Mouse (Mus musculus) gastrocnemius, adult 8-10 months (tissue): ENCODE measurements around the gene Slc27a1. TPM values are rescaled to one million over a fixed set of nuclear protein-coding genes. Genes with fewer than 3 reads are reported as not detected.

Source experiments
- DNase-seq, 2 experiments: peaks; one replicate each; pipeline ENCODE4 v3.0.0; 2022; ENCODE audit warnings: low spot score in 2 of 2
- total RNA-seq, 4 experiments: library from RNA; stranded (reverse); gene quantifications; 2 replicates each; pipeline ENCODE4 v1.2.4; 2022

Gene Slc27a1
- total RNA-seq, 4 experiments from 2014 or later = 70.7 to 88.1 (median 80.5) TPM

DNA sequence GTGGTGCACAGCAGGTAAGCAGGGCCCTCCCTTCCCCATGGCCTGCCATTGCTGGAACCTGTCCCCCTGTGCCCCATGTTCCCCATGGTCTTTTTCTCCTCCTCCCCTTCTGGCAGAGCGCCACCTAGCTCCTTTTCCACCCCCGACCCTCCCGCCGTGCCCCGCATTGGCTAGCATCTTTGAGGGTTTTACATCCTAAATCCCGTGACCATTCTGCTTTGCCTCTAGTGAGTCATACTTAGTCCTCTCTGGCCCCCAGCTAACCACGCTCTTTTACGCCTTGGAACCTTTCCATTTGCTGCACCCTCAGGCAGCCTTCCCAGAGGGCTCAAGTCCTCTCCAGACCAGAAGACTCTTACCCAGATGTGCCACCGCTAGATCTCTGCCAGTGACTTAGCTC lies 11.5 kb downstream of the Slc27a1 start:
- DNase-seq = no peak

- DNase-seq = no peak
Measured at GRCm38 (mm10) chr8:71586891-71587290, 18.2 kb downstream of the Slc27a1 start.

- no peak for DNase-seq
Measured at GRCm38 (mm10) chr8:71588762-71589161, 20.1 kb downstream of the Slc27a1 start.

DNA sequence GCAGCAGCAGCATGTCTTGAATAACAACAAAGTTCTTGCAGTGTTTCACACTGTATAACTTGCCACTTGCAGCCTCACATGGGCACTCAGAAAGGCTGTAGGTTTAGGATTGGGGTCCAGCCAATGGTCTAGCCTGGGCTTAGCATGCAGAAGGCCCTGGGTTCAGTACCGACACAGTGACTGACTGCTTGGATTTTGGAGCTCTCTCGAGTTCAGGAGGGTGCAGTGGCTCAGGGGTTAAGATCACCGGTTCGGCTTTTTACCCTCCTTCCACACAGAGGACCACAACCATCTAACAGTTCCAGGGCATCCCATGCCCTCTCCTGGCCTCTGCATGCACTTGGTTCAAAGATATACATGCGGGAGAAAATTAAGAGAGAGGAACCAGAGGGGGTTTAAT lies 22.3 kb downstream of the Slc27a1 start:
- DNase-seq = no peak

DNA sequence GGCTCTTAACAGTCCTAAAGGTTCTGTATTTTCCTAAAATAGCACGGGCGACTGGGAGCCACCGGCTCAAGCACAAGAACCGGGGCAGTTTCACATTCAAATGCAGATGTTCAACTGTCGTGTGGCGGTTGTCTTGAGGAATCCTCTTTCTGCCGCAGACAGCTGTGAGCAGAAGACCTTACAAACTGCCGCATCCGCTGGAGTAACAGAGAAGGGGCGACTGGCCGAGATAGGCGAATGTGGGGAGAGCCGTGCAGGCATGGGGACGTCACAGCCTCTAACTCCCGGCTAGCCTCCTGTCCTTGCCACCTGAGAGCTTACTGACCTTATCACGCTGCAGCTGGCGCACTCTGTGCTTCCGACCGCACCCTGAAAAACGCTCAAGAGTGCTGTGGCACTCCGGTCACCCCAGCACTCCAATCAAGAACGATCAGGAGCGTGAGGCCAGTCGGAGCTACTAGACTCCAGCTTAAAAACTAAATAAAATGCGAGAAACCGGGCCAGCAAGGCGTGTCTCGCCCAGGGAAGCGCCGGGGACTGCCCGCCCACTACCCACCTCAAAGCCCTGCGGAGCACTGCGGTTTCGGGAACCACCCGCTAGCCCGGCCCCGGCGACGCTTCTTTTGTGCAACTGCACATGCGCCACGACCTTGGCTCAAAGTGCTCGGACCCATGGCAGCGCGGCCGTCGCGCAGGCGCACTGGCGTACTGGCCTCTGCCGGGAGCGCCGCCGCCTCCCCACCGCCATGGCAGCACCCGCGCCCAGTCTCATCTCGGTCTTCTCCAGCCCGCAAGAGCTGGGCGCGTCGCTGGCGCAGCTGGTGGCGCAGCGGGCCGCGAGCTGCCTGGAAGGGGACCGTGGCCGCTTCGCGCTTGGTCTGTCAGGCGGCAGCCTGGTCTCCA lies 23.0 kb downstream of the Slc27a1 start, which contains the start of gene Pgls:
Gene Pgls, plus strand, starts transcription at position 706 of the 903 bp plus-strand sequence.
- DNase-seq = peak; percentile 91 to 93

GRCm38 (mm10) chr8:71592374-71593170 lies 23.9 kb downstream of the Slc27a1 start:
- DNase-seq = peak; percentile 72 to 81

DNA sequence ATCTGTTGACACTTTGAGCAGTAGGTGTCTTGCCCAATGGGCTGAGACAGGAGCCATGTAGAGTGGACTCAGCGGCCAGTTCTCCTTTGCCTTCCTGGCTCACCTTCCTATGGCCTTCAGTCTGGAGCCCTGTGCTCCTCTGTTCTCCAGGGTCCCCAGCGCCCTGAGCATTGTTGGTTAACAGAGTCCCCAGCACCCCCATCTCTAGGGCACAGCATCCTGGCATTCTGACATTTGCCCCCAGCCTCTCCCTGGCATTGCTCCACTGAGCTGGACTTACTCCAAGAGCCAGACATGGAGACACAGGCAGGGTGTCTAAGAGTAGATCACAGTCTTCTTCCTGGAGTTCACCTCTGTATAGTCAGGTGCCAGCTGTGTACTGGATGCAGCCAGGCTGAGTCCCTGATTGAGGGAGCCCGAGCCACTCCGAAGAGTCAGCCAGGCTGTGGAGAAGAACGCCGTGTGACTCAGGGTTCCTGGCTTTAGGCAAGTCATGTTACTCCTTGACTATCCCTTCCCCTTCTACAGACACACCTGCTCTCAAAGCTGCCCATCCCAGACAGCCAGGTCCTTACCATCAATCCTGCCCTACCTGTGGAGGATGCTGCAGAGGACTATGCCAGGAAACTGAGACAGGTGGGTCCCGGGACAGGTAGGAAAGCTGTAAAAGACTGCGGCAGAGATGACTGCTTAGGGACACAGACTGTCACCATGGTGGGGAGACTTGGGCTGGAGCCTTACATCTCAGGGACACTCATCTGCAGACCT lies 25.1 kb downstream of the Slc27a1 start:
- DNase-seq = no peak

- no peak for DNase-seq
Measured at GRCm38 (mm10) chr8:71594324-71594722, 25.6 kb downstream of the Slc27a1 start.

DNA sequence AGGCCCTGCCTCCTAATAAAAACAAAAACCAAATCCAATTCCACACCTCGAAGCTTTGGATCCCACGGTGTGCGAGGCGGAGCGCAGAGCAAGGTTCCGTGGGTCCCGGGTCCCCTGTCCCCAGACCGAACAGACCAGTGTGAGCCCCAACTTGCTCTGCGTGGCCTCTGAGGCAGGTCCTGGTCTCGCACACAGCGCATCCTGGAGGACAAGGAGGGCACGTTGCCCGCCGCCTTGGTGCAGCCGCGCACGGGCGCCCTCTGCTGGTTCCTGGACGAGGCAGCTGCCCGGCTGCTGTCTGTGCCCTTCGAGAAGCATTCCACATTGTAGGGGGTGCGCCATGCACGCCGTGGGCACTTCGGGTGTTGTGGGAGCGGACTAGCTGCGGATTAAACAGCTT lies 27.2 kb downstream of the Slc27a1 start:
- DNase-seq = peak; percentile 83 to 87

DNA sequence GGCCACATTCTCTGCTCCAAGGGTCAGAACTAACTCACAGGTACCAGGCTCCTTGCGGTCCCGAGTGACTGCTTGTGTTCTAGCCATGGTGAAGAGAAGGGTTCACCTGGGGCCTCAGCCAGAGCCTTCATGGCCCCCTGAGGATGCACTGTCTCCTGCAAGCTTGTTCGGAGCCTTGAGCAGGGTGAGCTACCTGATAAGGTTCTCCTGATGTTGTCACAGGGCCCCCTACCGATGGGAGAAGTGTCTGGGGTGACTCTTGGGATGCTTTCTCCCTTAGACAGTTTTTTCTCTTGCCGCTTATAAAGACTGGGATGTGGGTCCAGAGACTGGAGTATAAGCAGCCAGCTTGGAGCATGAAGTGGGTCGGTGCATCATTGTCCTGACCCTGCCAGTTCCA lies 27.7 kb downstream of the Slc27a1 start:
- DNase-seq = no peak

DNA sequence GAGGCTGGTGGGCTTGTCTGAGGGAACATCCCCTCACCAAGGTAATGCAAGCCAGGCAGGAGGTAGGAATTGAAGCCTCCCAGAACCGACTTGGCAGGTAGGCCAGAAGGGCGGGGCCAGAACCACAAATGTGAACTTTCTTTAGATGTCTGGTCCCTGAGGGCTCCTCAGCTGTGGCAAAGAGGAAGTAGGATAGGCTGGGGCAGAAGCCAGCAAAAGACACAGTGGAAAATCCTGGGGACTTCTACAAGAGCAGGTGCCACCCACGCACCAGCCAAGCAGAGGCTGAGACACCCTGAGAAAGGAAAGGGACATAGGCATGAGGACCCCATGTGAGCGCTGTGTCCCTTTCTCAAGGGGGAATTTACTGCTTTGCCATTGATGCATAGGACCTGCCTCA lies 28.1 kb downstream of the Slc27a1 start:
- DNase-seq = no peak

DNA sequence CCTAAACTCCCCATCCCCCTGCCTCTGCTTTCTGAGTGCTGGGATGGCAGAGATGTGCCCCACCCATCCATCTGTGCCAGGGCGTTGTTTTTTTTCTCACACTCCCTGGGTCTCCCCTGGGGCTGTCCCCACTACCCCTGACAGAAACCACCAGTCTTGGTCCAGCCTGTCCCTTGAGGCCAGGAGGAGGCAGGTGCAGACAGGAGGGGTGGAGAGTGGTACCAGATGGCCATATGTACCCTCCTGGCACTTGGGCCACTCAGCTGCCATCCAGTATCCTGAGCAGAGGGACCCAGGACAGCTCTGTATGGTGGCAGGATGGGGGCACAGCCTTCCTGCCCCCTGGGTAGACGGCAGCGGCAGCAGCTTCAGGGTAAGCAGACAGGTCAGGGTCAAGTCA lies 28.8 kb downstream of the Slc27a1 start, which contains the start of gene Fam129c:
Gene Fam129c, plus strand, starts transcription at position 198 of the 400 bp plus-strand sequence.
- no peak for DNase-seq

DNA sequence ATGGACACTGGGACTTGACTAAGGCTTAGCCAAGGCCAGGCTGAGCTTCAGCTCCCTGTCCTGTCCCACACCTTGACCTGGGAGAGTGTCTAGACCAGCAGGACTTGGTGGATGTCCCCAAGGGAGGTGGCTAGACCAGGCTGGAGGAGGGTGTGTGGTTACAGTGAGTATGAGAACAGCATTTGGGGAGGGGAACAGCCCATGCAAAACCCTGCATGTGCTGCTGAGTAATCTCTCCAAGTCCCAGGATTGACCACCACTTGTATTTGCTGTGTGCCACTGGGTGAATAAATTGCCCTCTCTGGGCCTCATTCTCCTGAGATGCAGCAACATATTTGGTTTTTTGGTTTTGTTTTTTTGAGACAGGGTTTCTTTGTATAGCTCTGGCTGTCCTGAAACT lies 29.7 kb downstream of the Slc27a1 start:
- DNase-seq = no peak

DNA sequence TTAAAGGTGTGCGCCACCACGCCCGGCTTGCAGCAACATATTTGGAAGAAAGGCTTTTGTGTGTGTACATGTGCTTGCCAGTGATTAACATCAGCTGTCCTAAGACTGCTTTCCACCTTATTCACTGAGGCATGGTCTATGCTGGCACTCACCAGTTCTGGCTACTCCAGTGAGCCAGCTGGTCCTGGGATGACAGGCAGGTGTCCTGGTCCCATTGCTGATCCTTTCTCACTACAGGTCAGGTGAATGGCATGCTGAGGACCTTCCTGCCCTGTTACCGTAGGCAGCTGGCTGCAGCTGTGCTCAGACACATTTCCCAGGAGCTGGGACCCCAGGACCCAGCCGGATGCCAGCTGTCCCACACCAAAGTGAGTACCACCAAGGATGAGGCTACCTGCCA lies 30.2 kb downstream of the Slc27a1 start:
- DNase-seq = no peak

DNA sequence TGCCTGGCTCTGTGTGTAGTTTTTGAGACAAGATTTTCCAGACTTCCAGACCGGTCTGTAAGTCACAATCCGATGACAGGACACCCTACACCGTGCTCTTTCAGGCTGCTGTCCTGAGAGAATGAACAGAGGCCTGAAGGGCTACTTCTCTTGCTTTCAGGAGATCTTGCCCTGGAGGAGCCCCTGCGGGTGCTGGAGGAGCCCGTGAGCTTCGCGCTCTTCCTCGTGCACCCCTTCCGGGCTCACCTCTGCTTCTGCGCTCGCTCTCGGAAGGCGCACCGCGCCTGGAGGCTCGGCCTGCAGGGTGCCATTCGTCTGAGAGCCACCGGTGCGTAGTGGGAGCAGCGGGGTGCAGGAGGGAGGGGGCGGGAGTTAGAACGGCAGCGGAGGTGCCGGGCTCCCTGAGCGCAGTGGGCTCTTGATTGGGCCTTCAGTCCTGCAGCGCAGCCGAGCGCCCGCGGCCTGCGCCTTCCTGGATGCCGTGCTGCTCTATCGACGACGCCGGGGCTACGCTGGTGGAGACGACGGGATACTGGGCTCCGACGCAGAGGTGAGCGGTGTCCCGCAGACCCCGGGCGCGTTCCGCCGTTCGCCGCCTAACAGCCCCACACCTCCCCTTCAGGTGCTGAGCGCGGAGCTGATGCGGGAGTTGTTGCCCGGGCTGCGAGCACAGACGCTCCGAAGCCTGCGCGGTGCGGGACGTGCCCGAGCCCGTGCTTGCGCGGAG lies 33.4 kb downstream of the Slc27a1 start:
- DNase-seq = no peak

DNA sequence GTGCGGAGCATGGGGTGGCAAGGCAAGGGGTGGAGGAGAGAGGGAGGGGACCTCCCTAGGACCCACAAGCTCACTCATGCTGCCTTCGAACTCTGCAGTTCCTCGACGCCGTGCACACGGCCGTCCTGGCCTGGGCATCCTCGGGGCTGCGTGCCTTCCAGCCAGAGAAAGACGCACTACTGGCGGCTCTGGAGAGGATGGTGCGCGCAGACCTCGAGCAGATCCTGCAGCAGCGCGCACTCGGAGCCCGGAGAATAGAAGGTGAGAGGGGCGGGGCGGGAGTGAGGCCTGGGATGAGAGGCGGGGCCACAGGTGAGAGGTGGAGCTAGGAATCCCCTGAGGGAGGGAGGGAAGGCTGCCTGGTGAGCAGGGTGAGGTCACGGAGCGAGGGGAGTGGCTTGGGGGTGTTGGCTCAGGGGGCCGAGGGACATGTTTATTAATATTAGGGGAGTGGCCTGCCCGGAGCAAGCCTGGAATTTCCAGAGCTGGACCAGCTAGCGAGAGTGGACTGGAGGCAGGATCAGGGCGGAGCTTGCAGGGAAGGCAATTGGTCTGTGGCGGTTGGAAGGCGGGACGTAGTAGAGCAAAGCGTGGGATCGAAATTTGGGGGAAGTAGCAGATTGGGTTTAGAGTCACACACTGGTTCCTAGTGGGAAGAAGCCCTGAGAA lies 34.1 kb downstream of the Slc27a1 start:
- peak; percentile 54 to 74 for DNase-seq

GRCm38 (mm10) chr8:71604021-71604420 lies 35.3 kb downstream of the Slc27a1 start:
- DNase-seq = no peak

- peak; percentile 98 to 99 for DNase-seq
Measured at GRCm38 (mm10) chr8:71610822-71611651, 42.4 kb downstream of the Slc27a1 start, which contains the start of gene Colgalt1. TSS of gene Colgalt1 (plus strand) at chr8:71610998.

DNA sequence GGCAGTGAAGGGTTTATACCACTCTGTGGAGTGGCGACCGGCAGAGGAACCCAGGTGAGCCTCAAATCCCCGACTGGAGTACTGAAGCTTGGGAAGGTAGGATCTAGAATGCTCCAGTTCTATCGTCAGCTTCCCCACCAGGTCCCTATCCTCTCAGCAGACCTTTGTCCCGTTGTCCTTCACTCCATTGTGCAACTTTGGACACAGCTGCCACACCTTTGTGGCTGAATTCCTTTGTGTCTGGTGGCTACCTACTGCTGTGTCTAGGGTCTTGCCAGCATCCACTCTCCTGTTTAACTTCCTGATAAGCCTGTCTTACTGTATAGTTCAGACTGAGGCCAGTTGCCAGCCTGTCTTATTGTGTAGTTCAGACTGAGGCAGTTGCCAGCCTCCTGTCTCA lies 43.5 kb downstream of the Slc27a1 start:
- DNase-seq = no peak
